Mouse (Mus musculus): ENCODE measurements around the gene Ptprg. TPM values are rescaled to one million over a fixed set of nuclear protein-coding genes. Genes with fewer than 3 reads are reported as not detected.
A peak's percentile ranks its signal among the peaks of the same experiment; 100 is the strongest.

Ptprg gene
- total and polyA plus RNA-seq, 2 experiments from 2014 or later, result 8.7 to 63.4 TPM

DNA sequence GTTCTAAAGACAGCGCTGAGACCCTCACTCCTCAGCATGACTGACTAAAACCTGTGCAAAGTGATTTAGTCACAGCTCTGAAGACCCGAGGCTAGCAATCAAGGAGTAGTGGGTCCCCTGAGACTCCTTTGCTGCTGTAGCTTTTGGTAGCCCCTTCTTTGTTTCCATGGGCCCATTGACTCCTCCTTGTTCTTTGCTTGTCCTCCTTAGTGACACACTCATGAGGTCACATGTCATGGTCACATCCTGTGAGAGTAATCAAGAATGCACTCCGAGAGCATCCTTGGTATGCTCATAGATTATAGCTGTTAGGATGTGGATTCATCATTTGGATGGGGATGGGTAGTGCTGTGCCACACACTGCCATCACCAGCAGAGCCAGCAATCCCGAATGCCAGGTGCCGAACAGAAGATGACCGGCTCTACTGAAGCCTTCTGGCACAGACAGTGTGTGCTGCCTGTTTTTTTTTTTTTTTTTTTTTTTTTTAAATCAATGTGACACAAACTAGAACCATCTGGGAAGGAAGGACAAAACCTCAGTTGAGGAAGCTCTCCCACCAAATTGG is 64.9 kb downstream of the Ptprg start:
- 75% methylated on average over 6 of the region's 6 CpGs for WGBS
- peak; percentile 17 for DNase-seq (ENCODE audit: low spot score)
- no peak for ATAC-seq (ENCODE audit: insufficient read depth, low read depth)
- Histone ChIP-seq H3K9me3 (replicated peaks; ENCODE audit: control insufficient read depth, low read length) (no peaks in the 10 kb centered on the region), H3K4me2 (ENCODE audit: low read depth, low read length) (no peak overlapping the region), H3K27ac (ENCODE audit: low read depth) (no peak overlapping the region), H3K4me3 (ENCODE audit: low read depth, low read length) (no peak overlapping the region), H3K4me1 (ENCODE audit: control insufficient read depth, insufficient read depth) (peaks cover 4% of the 10 kb centered on the region; the same call in 1 of the 2 replicates), H3K36me3 (replicated peaks; ENCODE audit: control insufficient read depth, insufficient read depth, low read length) (no peaks in the 10 kb centered on the region), H3K27me3 (ENCODE audit: control insufficient read depth, insufficient read depth, low read length) (no peaks in the 10 kb centered on the region), H3K9ac (replicated peaks; ENCODE audit: low read depth, low read length) (no peak overlapping the region)
- no peak for TF ChIP-seq CTCF (IDR thresholded peaks at IDR 0.05; ENCODE audit: low read depth)
- TF ChIP-seq EP300 (IDR thresholded peaks at IDR 0.05; ENCODE audit: low read depth), result no peak

- Histone ChIP-seq H3K27me3 (ENCODE audit: control insufficient read depth, insufficient read depth, low read length) (no peaks in the 10 kb centered on the region), H3K27ac (ENCODE audit: low read depth) (no peak overlapping the region), H3K9me3 (replicated peaks; ENCODE audit: control insufficient read depth, low read length) (no peaks in the 10 kb centered on the region), H3K4me2 (ENCODE audit: low read depth, low read length) (no peak overlapping the region), H3K9ac (replicated peaks; ENCODE audit: low read depth, low read length) (no peak overlapping the region), H3K4me1 (ENCODE audit: control insufficient read depth, insufficient read depth) (peaks cover 4% of the 10 kb centered on the region; the same call in 1 of the 2 replicates), H3K4me3 (ENCODE audit: low read depth, low read length) (no peak overlapping the region), H3K36me3 (replicated peaks; ENCODE audit: control insufficient read depth, insufficient read depth, low read length) (no peaks in the 10 kb centered on the region)
- TF ChIP-seq EP300 (IDR thresholded peaks at IDR 0.05; ENCODE audit: low read depth) (no peak), CTCF (IDR thresholded peaks at IDR 0.05; ENCODE audit: low read depth) (no peak)
- 87% methylated on average over 7 of the region's 7 CpGs for WGBS
- ATAC-seq (ENCODE audit: insufficient read depth, low read depth) (no peak), DNase-seq (ENCODE audit: low spot score) (no peak)
Observed at GRCm38 (mm10) chr14:11619606-11620005, 66.3 kb downstream of the Ptprg start.

DNA sequence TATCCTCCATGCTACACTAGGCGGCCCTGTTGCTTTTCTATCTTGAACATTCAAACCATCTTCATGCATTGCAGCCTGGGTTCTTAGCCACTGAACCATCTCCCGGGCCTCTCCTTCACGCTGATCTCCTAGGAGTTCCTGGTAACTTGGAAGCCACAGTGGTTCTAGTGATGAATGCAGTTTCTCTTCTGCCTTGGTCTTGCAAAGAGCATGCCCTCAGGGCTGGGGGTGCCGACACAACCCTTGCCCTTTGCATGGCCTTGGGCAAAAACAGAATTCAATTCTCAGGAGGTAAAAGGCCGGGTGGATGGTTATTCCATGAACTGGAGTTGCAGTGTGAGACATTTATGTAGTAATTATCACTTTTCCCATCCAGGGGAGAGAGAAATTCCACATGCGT is 67.0 kb downstream of the Ptprg start:
- WGBS, result 84% methylated on average over 6 of the region's 6 CpGs
- Histone ChIP-seq H3K4me1 (ENCODE audit: control insufficient read depth, insufficient read depth) (peaks cover 4% of the 10 kb centered on the region; the same call in 1 of the 2 replicates), H3K4me2 (ENCODE audit: low read depth, low read length) (no peak overlapping the region), H3K9me3 (replicated peaks; ENCODE audit: control insufficient read depth, low read length) (no peaks in the 10 kb centered on the region), H3K36me3 (replicated peaks; ENCODE audit: control insufficient read depth, insufficient read depth, low read length) (no peaks in the 10 kb centered on the region), H3K4me3 (ENCODE audit: low read depth, low read length) (no peak overlapping the region), H3K27me3 (ENCODE audit: control insufficient read depth, insufficient read depth, low read length) (no peaks in the 10 kb centered on the region), H3K9ac (replicated peaks; ENCODE audit: low read depth, low read length) (no peak overlapping the region), H3K27ac (ENCODE audit: low read depth) (no peak overlapping the region)
- DNase-seq (ENCODE audit: low spot score) (no peak), ATAC-seq (ENCODE audit: insufficient read depth, low read depth) (no peak)
- TF ChIP-seq EP300 (IDR thresholded peaks at IDR 0.05; ENCODE audit: low read depth), result no peak
- TF ChIP-seq CTCF (IDR thresholded peaks at IDR 0.05; ENCODE audit: low read depth), result no peak

GRCm38 (mm10) chr14:11620962-11621568 is 67.7 kb downstream of the Ptprg start:
- Histone ChIP-seq H3K27ac (ENCODE audit: low read depth) (no peak overlapping the region), H3K9ac (replicated peaks; ENCODE audit: low read depth, low read length) (no peak overlapping the region), H3K9me3 (replicated peaks; ENCODE audit: control insufficient read depth, low read length) (no peaks in the 10 kb centered on the region), H3K4me1 (ENCODE audit: control insufficient read depth, insufficient read depth) (peaks cover 4% of the 10 kb centered on the region; the same call in 1 of the 2 replicates), H3K4me3 (ENCODE audit: low read depth, low read length) (no peak overlapping the region), H3K36me3 (replicated peaks; ENCODE audit: control insufficient read depth, insufficient read depth, low read length) (no peaks in the 10 kb centered on the region), H3K27me3 (ENCODE audit: control insufficient read depth, insufficient read depth, low read length) (no peaks in the 10 kb centered on the region), H3K4me2 (ENCODE audit: low read depth, low read length) (no peak overlapping the region)
- ATAC-seq (ENCODE audit: insufficient read depth, low read depth) (no peak), DNase-seq (ENCODE audit: low spot score) (no peak)
- TF ChIP-seq EP300 (IDR thresholded peaks at IDR 0.05; ENCODE audit: low read depth) (no peak), CTCF (IDR thresholded peaks at IDR 0.05; ENCODE audit: low read depth) (no peak)
- 68% methylated on average over 10 of the region's 10 CpGs for WGBS

DNA sequence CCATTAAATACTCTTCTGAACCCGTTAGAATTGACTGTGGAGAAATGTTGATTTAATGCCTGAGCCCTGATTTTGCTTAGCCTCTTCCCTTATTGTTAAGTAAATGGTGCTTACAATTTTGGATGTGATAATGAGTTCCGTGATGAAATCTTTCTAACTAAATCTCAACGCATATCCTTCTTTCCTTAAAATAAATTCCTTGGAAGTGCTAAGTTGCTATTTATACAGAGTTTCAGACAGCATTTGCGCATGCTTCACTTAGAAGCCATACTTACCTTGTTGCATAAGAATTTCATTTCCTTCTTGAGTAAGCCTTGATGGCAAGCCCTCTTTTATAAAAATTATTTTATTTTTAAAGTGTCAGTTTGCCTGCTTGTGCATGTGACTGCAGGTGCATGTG is 70.2 kb downstream of the Ptprg start:
- 69% methylated on average over 4 of the region's 4 CpGs for WGBS
- TF ChIP-seq EP300 (IDR thresholded peaks at IDR 0.05; ENCODE audit: low read depth) (no peak), CTCF (IDR thresholded peaks at IDR 0.05; ENCODE audit: low read depth) (no peak)
- DNase-seq (ENCODE audit: low spot score) (no peak), ATAC-seq (ENCODE audit: insufficient read depth, low read depth) (no peak)
- no peak overlapping the region for H3K4me2 ChIP-seq (ENCODE audit: low read depth, low read length)
- no peaks in the 10 kb centered on the region for H3K27me3 ChIP-seq (ENCODE audit: control insufficient read depth, insufficient read depth, low read length)
- H3K27ac ChIP-seq (ENCODE audit: low read depth), result no peak overlapping the region
- H3K9me3 ChIP-seq (replicated peaks; ENCODE audit: control insufficient read depth, low read length), result no peaks in the 10 kb centered on the region
- H3K4me3 ChIP-seq (ENCODE audit: low read depth, low read length), result no peak overlapping the region
- no peaks in the 10 kb centered on the region for H3K36me3 ChIP-seq (replicated peaks; ENCODE audit: control insufficient read depth, insufficient read depth, low read length)
- no peaks in the 10 kb centered on the region for H3K4me1 ChIP-seq (ENCODE audit: control insufficient read depth, insufficient read depth)
- H3K9ac ChIP-seq (replicated peaks; ENCODE audit: low read depth, low read length), result no peak overlapping the region

- H3K9ac ChIP-seq (replicated peaks; ENCODE audit: low read depth, low read length), result no peak overlapping the region
- no peaks in the 10 kb centered on the region for H3K27me3 ChIP-seq (ENCODE audit: control insufficient read depth, insufficient read depth, low read length)
- no peaks in the 10 kb centered on the region for H3K9me3 ChIP-seq (replicated peaks; ENCODE audit: control insufficient read depth, low read length)
- peaks cover 9% of the 10 kb centered on the region; the same call in 1 of the 2 replicates for H3K4me1 ChIP-seq (ENCODE audit: control insufficient read depth, insufficient read depth)
- no peak overlapping the region for H3K4me2 ChIP-seq (ENCODE audit: low read depth, low read length)
- no peak for TF ChIP-seq EP300 (IDR thresholded peaks at IDR 0.05; ENCODE audit: low read depth)
- no peak for TF ChIP-seq CTCF (IDR thresholded peaks at IDR 0.05; ENCODE audit: low read depth)
- DNase-seq (ENCODE audit: low spot score) (no peak), ATAC-seq (ENCODE audit: insufficient read depth, low read depth) (no peak)
- H3K36me3 ChIP-seq (replicated peaks; ENCODE audit: control insufficient read depth, insufficient read depth, low read length), result no peaks in the 10 kb centered on the region
- no peak overlapping the region for H3K27ac ChIP-seq (ENCODE audit: low read depth)
- no peak overlapping the region for H3K4me3 ChIP-seq (ENCODE audit: low read depth, low read length)
- WGBS, result 23% methylated on average over 2 of the region's 2 CpGs
Observed at GRCm38 (mm10) chr14:11630736-11631135, 77.4 kb downstream of the Ptprg start.
